Mouse (Mus musculus): Measurements from ENCODE around the gene Mapk8ip3. TPM values are rescaled to one million over a fixed set of nuclear protein-coding genes. Genes with fewer than 3 reads are reported as not detected.
A peak's percentile ranks its signal among the peaks of the same experiment; 100 is the strongest.

The Mapk8ip3 gene
- total RNA-seq, 2 experiments from 2014 or later, result 16.2 to 24.4 TPM

- intact Hi-C loops (cut with DNase I), result no loop called here
- no peak for DNase-seq
These were observed 80.2 kb downstream of the Mapk8ip3 start for GRCm38 (mm10) chr17:24856589-24856988.

GRCm38 (mm10) chr17:24855838-24856464 lies 80.8 kb downstream of the Mapk8ip3 start:
- intact Hi-C loops (cut with DNase I), result no loop called here
- no peak for DNase-seq

GRCm38 (mm10) chr17:24851381-24852125 lies 85.2 kb downstream of the Mapk8ip3 start:
- intact Hi-C loops (cut with DNase I), result loop anchor here (2.0 kb wide), 1 partner anchor 25 kb away; no protein-coding TSS in a partner anchor
- DNase-seq, result no peak

- intact Hi-C loops (cut with DNase I), result loop anchor here (2.0 kb wide), 1 partner anchor 26 kb away; no protein-coding TSS in a partner anchor
- no peak for DNase-seq
These were observed 86.0 kb downstream of the Mapk8ip3 start for GRCm38 (mm10) chr17:24850773-24851127.

- intact Hi-C loops (cut with DNase I), result loop anchor here (2.0 kb wide), 1 partner anchor 27 kb away; no protein-coding TSS in a partner anchor
- DNase-seq, result peak; percentile 93 to 95
These were observed 86.6 kb downstream of the Mapk8ip3 start, which contains the start of gene Fahd1 for GRCm38 (mm10) chr17:24850065-24850772. Gene Fahd1, minus strand, starts transcription at chr17:24850364.

- DNase-seq, result peak in 1 of 2 experiments; percentile 35
- intact Hi-C loops (cut with DNase I), result loop anchor here (2.0 to 5.0 kb wide), 2 partner anchors 27 to 168 kb away; partner anchors contain the start of genes Cramp1l and Ift140
These were observed 87.1 kb downstream of the Mapk8ip3 start for GRCm38 (mm10) chr17:24849733-24850064.

- intact Hi-C loops (cut with DNase I), result loop anchor here (5.0 kb wide), 1 partner anchor 169 kb away; the partner anchor contains the start of genes Cramp1l and Ift140
- DNase-seq, result no peak
These were observed 88.2 kb downstream of the Mapk8ip3 start for GRCm38 (mm10) chr17:24848600-24849031.

- no peak for DNase-seq
- intact Hi-C loops (cut with DNase I), result loop anchor here (5.0 kb wide), 1 partner anchor 170 kb away; the partner anchor contains the start of genes Cramp1l and Ift140
These were observed 89.4 kb downstream of the Mapk8ip3 start for GRCm38 (mm10) chr17:24847386-24847785.

GRCm38 (mm10) chr17:24844525-24844924 lies 92.3 kb downstream of the Mapk8ip3 start:
- intact Hi-C loops (cut with DNase I), result no loop called here
- DNase-seq, result no peak

- intact Hi-C loops (cut with DNase I), result no loop called here
- DNase-seq, result no peak
These were observed 94.1 kb downstream of the Mapk8ip3 start for GRCm38 (mm10) chr17:24842631-24843030.

Other genes with a start within 250 kb of the Mapk8ip3 start
- gene Syngr3, start 247.0 kb downstream of the Mapk8ip3 start, total RNA-seq (2021), result not detected
- 10 to 100 TPM; 30.3 to 33.3 TPM for gene Gfer, start 240.8 kb downstream of the Mapk8ip3 start, total RNA-seq (2021)
- gene Noxo1, start 240.7 kb downstream of the Mapk8ip3 start, total RNA-seq (2021), result 1 to 10 TPM in 1 of 2 experiments, under 1 TPM in 1; 0.47 to 1.4 TPM
- 10 to 100 TPM; 15.1 to 16.1 TPM for gene Tbl3, start 229.3 kb downstream of the Mapk8ip3 start, total RNA-seq (2021)
- not detected for gene Rnf151, start 218.9 kb downstream of the Mapk8ip3 start, total RNA-seq (2021)
- 100 to 1,000 TPM; 500 to 582 TPM for gene Rps2, start 218.9 kb downstream of the Mapk8ip3 start, total RNA-seq (2021)
- 100 to 1,000 TPM; 420 to 464 TPM for gene Ndufb10, start 212.5 kb downstream of the Mapk8ip3 start, total RNA-seq (2021)
- 100 to 1,000 TPM; 743 to 791 TPM for gene Rpl3l, start 209.2 kb downstream of the Mapk8ip3 start, total RNA-seq (2021)
- 100 to 1,000 TPM; 192 to 205 TPM for gene Msrb1, start 200.3 kb downstream of the Mapk8ip3 start, total RNA-seq (2021)
- gene Hs3st6, start 184.0 kb downstream of the Mapk8ip3 start, total RNA-seq (2021), result not detected
- gene Meiob, start 132.7 kb downstream of the Mapk8ip3 start, total RNA-seq (2021), result not detected
- gene Hagh, start 96.8 kb downstream of the Mapk8ip3 start, total RNA-seq (2021), result 10 to 100 TPM; 66.0 to 77.0 TPM
- 10 to 100 TPM; 40.3 to 42.1 TPM for gene Fahd1, start 86.6 kb downstream of the Mapk8ip3 start, total RNA-seq (2021)
- gene Igfals, start 71.0 kb downstream of the Mapk8ip3 start, total RNA-seq (2021), result 1 to 10 TPM; 3.3 to 3.8 TPM
- 10 to 100 TPM; 10.0 TPM for gene Nubp2, start 50.6 kb downstream of the Mapk8ip3 start, total RNA-seq (2021)
- 10 to 100 TPM; 25.4 to 31.0 TPM for gene Spsb3, start 50.3 kb downstream of the Mapk8ip3 start, total RNA-seq (2021)
- gene Eme2, start 41.9 kb downstream of the Mapk8ip3 start, total RNA-seq (2021), result 10 to 100 TPM in 1 of 2 experiments, 1 to 10 TPM in 1; 9.3 to 10.2 TPM
- 10 to 100 TPM; 84.6 to 90.2 TPM for gene Mrps34, start 41.9 kb downstream of the Mapk8ip3 start, total RNA-seq (2021)
- 10 to 100 TPM; 10.3 to 11.7 TPM for gene Nme3, start 40.5 kb downstream of the Mapk8ip3 start, total RNA-seq (2021)
- gene Jpt2, start 23.7 kb upstream of the Mapk8ip3 start, total RNA-seq (2021), result 1 to 10 TPM; 6.2 to 6.8 TPM
- 1 to 10 TPM; 5.9 to 7.1 TPM for gene Cramp1l, start 78.8 kb upstream of the Mapk8ip3 start, total RNA-seq (2021)
- 1 to 10 TPM; 1.7 to 2.0 TPM for gene Ift140, start 79.1 kb upstream of the Mapk8ip3 start, total RNA-seq (2021)
- 10 to 100 TPM; 10.3 to 10.7 TPM for gene Tmem204, start 146.6 kb upstream of the Mapk8ip3 start, total RNA-seq (2021)
- gene Telo2, start 179.0 kb upstream of the Mapk8ip3 start, total RNA-seq (2021), result 1 to 10 TPM; 4.2 to 6.1 TPM
- 1 to 10 TPM; 3.7 to 4.3 TPM for gene Ptx4, start 183.8 kb upstream of the Mapk8ip3 start, total RNA-seq (2021)
- 10 to 100 TPM; 13.7 to 14.9 TPM for gene Clcn7, start 196.4 kb upstream of the Mapk8ip3 start, total RNA-seq (2021)
- not detected for gene Ccdc154, start 225.5 kb upstream of the Mapk8ip3 start, total RNA-seq (2021)
- gene Gm38655, start 238.5 kb upstream of the Mapk8ip3 start, total RNA-seq (2021), result not detected
- 10 to 100 TPM; 12.3 to 13.8 TPM for gene BC003965, start 247.6 kb upstream of the Mapk8ip3 start, total RNA-seq (2021)